Mouse (Mus musculus) thymus, adult 18-20 months (tissue): ENCODE data around the gene Large2.

Experiments
- DNase-seq, 2 experiments: peaks; one replicate each; pipeline ENCODE4 v3.0.0; 2022; ENCODE audit warnings: mixed read lengths in 2 of 2

The Large2 gene

GRCm38 (mm10) chr2:92327601-92328000 lies 47.1 kb downstream of the Large2 start:
- DNase-seq, result no peak

GRCm38 (mm10) chr2:92326221-92326620 lies 48.4 kb downstream of the Large2 start:
- DNase-seq, result no peak

GRCm38 (mm10) chr2:92325676-92326075 lies 49.0 kb downstream of the Large2 start:
- DNase-seq, result no peak

- DNase-seq, result no peak
Observed at GRCm38 (mm10) chr2:92322669-92323068, 52.0 kb downstream of the Large2 start.

GRCm38 (mm10) chr2:92317228-92317627 lies 57.4 kb downstream of the Large2 start:
- no peak for DNase-seq

- DNase-seq, result no peak
Observed at GRCm38 (mm10) chr2:92316652-92317051, 58.0 kb downstream of the Large2 start.
